Mouse (Mus musculus): ENCODE results near the gene Insl3.
"Not testable (repeated sequence)": the region's sequence is repeated elsewhere in the genome, so short reads cannot be mapped to it uniquely, and the experiment has no call there.

Insl3 gene

GRCm38 (mm10) chr8:71709134-71709799 is 20.3 kb downstream of the Insl3 start:
- no peak for DNase-seq (ENCODE audit: low read depth, low spot score)

GRCm38 (mm10) chr8:71709800-71710446 is 20.9 kb downstream of the Insl3 start:
- no peak for DNase-seq (ENCODE audit: low read depth, low spot score)

GRCm38 (mm10) chr8:71711574-71711973 is 22.6 kb downstream of the Insl3 start:
- DNase-seq (ENCODE audit: low read depth, low spot score) = no peak

GRCm38 (mm10) chr8:71715531-71715930 is 26.5 kb downstream of the Insl3 start:
- no peak for DNase-seq (ENCODE audit: low read depth, low spot score)

- DNase-seq (ENCODE audit: low read depth, low spot score) = no peak
These were observed 27.6 kb downstream of the Insl3 start for GRCm38 (mm10) chr8:71716561-71717053.

- DNase-seq (ENCODE audit: low read depth, low spot score) = no peak
These were observed 28.1 kb downstream of the Insl3 start for GRCm38 (mm10) chr8:71717096-71717495.

- DNase-seq (ENCODE audit: low read depth, low spot score) = no peak
These were observed 29.2 kb downstream of the Insl3 start for GRCm38 (mm10) chr8:71718252-71718651.

- DNase-seq (ENCODE audit: low read depth, low spot score) = no peak
These were observed 30.2 kb downstream of the Insl3 start for GRCm38 (mm10) chr8:71719218-71719617.

- peak; percentile 86 for DNase-seq (ENCODE audit: low read depth, low spot score)
These were observed 31.0 kb downstream of the Insl3 start for GRCm38 (mm10) chr8:71719928-71720457.

GRCm38 (mm10) chr8:71723047-71723551 is 34.1 kb downstream of the Insl3 start:
- DNase-seq (ENCODE audit: low read depth, low spot score) = no peak

- no peak for DNase-seq (ENCODE audit: low read depth, low spot score)
These were observed 35.4 kb downstream of the Insl3 start for GRCm38 (mm10) chr8:71724389-71724788.

GRCm38 (mm10) chr8:71725122-71725924 is 36.3 kb downstream of the Insl3 start, which contains the start of gene Fcho1:
Gene Fcho1, minus strand, starts transcription at chr8:71725716.
- DNase-seq (ENCODE audit: low read depth, low spot score) = peak; percentile 83

- no peak for DNase-seq (ENCODE audit: low read depth, low spot score)
These were observed 39.3 kb downstream of the Insl3 start for GRCm38 (mm10) chr8:71728240-71728785.

GRCm38 (mm10) chr8:71728826-71729620 is 40.0 kb downstream of the Insl3 start:
- DNase-seq (ENCODE audit: low read depth, low spot score) = no peak

- DNase-seq (ENCODE audit: low read depth, low spot score) = no peak
These were observed 42.7 kb downstream of the Insl3 start for GRCm38 (mm10) chr8:71731652-71732230.

GRCm38 (mm10) chr8:71738316-71738715 is 49.3 kb downstream of the Insl3 start:
- not testable (repeated sequence) for DNase-seq (ENCODE audit: low read depth, low spot score)

Data from brain, embryonic 18.5 days (tissue).